Mouse (Mus musculus) activated CD4-positive, CD25-positive, alpha-beta regulatory T cell, adult 4 months (primary cell): ENCODE results near the gene Fam129a. TPM values are rescaled to one million over a fixed set of nuclear protein-coding genes. Genes with fewer than 3 reads are reported as not detected.
"Not testable (repeated sequence)": the region's sequence is repeated elsewhere in the genome, so short reads cannot be mapped to it uniquely, and the experiment has no call there.

Experiments used
- ATAC-seq: one replicate; pipeline ENCODE4 v1.8.0; 2017
- polyA plus RNA-seq, 2 experiments: library from polyadenylated mRNA; unstranded; fragments of 100-300 nt; shearing (Covaris generic); gene quantifications; one replicate each; pipeline ENCODE4 v1.2.1; 2017

The Fam129a gene
- polyA plus RNA-seq, 2 experiments from 2014 or later: 47.7 to 72.5 TPM

DNA sequence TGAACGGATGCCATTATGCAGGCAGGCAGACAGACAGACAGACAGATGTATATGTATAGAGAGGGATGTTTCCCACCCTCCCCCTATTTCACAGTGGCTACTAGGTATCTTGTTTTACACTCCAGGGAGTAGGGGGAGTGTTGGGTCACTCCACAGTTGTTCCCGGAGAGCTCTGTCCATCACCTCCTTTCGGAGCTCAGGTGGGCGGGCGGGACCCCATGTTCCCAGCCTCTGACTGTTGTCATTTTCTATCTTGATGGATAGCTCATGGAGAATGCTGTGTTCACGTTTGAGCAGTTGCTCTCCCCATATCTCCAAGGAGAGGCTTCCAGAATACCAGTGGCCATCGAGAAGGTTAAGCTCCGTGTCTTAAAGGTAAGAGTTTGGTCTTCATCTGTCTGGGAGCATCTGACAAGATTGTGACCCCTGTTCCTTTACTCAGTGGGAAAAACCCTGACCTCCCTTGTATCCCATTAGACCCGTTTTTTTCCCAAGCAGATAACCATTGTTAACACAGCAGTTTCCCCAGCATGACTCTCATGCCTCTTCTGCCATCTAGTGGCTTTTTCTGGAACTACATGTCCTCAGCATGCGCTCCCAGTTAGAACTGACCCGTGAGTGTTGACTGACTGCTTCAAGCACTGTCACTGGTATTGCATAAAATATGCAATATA is 134.9 kb downstream of the Fam129a start:
- peak; percentile 85 for ATAC-seq

DNA sequence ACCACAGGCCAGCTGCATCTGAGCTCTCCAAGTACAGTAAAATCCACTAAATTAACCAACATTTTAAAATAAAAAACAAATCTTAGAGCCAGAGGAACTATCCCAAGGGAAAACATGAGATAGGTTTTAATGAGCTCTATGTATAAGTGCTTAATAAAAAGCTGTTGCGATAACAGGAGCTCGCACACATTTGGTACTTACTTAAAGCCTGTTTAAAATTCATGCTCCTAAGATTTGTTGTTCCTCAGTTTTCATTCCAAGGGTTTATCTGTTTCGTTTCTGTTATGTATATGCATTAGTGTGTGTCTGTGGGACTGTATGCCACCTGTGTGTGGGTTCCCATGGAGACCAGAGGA is 135.4 kb downstream of the Fam129a start:
- ATAC-seq: no peak

DNA sequence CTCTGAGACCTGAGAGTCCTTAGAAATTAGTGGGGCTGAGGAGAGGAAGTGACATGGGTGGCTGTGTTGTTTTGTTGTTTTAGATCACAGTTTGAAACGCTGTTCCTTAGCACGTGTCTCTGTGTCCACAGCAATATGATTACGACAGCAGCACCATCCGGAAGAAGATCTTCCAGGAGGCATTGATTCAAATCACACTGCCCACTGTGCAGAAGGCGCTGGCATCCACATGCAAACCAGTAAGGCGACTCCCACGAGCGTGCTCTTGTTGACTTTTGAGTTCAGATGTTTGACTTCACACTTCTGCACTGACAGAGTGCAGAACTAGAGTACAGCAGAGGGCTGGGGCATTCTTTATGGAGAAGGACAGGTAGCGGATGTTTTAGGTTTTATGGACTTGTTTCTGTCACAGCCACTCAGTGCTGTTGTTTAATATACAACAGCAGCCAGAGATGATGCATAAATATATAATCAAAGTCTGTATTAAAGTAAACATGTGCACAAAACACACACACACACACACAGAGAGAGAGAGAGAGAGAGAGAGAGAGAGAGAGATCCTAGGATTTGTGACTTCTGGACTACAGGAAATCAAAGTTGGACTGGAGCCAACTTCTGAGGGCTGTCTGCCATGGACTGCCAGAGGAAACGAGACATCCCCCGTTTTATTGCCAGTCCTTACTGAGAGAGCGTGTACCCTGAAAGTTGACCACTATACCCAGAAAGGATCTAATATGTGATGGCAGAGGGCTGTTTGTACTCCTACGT is 138.2 kb downstream of the Fam129a start:
- no peak for ATAC-seq

DNA sequence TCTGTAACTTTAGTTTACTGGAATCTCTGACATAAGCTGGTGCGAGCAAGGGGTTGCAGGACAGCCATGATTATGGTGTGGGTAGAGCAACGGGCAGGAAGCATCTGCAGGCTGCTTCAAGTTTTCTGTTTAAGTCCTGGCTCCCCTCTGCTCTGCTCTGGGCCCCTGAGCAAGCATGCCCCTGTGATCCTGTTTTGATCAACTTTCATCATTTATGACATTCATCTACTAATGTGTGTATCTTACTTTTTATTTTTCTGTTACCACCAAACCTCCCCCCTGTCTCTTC is 138.7 kb downstream of the Fam129a start:
- ATAC-seq: no peak

DNA sequence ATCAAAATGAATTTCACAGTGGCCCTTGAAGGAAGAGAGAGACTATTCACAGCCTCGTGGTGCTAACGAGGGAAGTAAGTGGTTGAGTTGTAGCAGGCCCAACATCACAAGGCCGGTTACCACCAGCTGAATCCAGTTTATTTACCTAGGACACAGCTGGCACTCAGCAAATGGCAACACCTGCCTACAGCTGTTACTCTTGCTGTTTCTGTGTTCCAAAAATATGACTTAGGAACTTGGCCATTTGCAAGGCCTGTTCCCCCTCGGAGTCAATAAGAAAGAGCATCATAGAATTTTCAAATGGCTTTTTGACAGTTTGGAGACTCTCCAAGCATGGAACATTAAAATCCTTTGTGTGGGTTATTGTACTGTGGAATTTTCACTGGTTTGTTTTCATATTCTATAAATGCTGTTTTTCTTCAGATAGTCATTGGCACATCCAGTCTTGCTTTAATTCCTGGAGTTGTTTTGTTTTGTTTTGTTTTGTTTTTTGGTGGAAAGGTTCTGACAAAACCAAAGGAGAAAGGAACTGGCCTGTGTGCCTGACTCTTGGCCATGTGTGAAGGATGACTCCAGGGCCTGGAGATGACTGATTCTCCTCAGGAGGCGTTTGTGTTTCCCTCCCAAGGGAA is 139.6 kb downstream of the Fam129a start:
- ATAC-seq: no peak

DNA sequence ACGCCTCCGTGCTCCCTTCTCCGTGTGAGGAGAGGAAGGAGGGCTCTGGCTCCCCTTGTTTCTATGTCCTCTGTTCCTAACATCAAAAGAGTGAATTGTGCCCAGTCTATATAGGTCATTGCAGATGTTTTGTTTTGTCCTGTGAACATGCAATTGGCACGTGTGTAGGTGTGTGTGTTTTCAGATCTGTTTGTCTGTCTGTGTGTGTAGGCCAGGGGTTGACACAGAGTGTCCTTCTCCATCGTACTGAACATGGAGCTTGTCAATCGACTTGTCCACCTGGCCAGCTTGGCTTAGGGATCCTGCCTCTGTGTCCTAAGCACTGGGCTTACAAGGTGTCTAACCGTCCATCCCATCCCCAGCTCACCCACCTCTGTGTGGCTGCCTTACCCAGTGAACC is 140.1 kb downstream of the Fam129a start:
- ATAC-seq: no peak

DNA sequence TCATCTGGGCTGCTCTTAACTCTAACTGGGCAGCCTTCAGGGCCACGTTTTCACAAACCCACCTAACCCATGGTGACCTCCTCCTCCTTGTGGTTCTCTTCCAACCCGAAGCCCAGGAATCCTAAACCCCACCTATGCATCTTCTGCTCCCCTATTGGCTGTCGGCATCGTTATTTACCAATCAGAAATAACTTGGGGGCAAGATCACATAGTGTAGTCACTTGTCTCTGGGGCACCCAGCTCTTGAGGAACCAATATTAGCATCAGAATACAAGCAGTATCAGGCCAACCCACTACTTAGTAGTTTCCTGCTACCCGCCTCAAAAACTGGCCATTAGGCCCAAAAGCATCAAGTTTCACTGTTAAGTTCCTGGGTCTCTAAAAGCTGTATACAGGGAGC is 141.7 kb downstream of the Fam129a start:
- ATAC-seq: no peak

DNA sequence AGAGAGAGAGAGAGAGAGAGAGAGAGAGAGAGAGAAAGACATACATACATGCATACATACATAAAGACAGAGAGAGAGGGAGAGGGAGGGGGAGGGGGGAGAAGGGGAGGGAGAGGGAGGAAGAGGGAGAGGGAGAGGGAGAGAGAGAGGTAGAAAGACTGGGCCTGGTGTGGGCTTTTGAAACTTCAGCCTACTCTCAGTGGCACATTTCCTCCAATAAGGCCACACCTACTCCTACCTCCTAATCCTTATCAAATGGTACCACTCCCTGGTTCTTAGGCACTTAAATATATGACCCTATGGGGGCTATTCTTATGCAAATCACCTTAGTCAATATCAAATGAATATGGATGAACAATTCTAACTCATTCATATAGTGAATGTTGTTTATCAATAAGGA is 142.6 kb downstream of the Fam129a start:
- ATAC-seq: no peak

DNA sequence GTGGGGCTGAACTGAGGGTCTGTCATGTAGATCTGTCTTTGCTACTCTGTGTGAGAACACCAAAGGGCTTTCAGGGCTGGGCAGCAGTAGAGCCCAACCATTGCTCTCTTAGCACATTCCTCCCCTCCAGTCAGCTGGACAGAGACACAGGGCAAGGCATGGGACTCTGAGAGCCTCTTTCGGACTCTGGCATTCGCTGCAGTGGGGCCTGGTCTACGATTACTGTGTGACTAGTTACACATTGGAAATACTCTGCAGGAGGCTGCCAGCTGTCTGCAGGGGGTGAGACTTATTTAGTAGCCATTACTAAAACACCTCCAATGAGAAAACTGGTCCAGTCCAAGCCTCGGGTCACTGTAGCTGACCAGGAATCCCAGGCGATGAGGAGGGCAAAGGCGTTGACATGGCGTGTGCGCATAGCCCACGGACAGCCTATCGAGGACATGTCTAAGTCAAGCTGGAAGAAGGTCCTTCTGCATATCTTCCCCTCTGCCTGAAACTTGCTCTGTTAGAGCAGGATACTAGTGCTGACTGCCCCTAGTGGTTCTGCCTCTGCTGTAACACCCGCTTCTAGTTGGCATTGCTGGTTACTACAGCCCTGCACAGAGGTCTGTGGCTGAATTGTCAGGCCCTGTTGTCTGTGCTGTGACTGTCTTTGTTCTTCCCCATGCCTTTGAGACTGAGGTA is 145.2 kb downstream of the Fam129a start:
- no peak for ATAC-seq

DNA sequence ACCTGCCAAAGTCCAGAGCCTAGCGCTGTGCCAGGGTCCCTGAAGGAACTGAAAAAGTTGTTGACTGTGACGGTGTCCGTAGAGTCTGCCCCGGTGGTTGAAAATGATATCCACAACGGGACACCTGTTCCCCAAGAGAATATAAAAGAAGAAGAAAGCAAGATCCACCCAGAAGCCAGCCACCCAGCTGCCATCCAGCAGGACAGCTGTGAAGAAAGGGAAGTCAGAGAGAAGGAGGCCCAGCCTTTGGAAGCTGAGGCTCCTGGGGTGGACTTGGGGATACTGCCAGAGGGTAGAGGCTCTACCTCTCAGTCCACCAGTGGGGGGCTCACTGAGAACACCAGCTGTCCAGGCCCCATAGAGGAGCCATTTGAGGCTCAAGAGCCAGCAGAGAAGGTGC is 146.6 kb downstream of the Fam129a start:
- no peak for ATAC-seq

DNA sequence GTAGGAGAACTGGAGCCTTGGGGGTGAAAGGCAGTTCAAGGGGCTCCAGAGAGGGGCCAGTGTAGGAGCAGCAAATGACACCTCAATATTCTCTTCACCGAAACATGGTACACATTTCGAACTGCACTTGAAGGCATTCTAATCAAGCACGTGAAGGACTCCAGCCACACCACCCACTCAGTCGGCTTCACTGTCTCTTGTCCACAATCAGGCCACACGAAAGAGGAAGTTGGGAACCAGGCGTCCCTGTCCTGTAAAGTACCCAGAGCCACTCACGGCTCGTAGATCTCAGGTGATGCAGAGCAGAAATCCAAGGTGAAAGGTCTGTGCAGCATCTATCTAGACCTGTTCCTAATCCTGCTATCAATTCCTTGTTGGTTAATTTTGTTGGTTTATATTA is 147.6 kb downstream of the Fam129a start:
- no peak for ATAC-seq

DNA sequence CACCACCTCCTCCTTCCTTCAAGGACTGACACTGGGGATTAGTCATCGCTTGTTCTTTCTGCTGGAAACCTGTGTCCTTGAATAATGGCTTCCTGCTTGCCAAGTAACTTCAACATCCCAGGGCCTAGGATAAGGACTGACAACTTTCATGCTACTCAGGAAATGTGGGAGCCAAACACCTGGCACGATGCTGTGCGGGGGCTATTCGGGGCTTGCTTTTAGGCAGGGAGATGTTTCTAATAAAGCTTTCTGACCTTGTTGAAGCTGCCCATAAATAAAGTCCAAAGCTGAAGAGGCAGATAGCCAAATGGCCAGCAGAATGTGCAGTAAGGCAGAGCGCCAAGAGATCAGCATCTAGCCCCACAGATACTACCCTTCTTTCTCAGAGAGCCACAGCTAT is 148.9 kb downstream of the Fam129a start:
- ATAC-seq: no peak

DNA sequence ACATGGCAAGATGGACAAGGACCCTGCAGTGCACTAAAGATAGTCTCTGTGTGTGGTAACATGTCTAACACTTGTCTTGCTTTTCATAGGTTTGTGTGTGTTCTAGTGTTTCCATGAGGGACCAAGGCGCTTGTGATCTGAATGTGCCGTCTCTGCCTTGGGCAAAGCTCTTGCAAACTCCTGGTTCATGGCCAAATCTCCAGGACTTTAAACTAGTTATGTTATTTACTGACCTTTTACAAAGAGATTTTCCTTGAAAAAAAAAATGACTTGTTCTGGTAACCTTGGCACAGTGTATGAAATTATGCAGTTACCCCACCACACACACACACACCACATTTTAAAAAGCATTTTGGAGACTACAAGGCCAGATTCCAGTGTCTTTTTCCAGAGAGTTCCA is 149.6 kb downstream of the Fam129a start:
- no peak for ATAC-seq

DNA sequence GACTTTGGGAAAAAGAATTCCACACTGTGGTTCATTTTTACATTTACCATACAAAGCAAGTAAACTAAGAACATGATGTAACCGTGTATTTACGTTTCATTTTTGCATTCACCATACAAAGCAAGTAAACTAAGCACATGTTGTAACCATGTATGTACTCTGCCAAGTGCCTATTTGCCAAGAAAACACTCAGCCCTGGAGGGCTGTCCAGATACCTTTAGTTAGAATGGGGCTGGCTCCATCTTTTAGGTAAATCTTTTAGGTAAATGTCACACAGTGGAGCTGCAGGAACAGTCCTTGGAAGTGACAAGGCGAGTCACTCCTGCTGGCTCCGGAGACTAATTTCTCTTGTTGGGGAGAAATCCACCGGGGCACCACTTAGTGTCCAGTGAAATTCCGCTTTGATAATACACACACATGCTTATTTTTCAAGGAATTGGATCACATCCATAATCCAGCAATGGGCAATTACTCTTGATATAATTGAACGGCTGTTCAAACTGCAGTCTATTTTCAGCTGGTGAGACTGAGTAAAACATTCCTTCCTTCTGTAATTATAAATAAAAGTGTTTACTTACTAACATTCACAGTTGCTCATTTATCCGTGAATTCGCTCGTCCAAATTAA is 150.5 kb downstream of the Fam129a start:
- ATAC-seq: no peak

DNA sequence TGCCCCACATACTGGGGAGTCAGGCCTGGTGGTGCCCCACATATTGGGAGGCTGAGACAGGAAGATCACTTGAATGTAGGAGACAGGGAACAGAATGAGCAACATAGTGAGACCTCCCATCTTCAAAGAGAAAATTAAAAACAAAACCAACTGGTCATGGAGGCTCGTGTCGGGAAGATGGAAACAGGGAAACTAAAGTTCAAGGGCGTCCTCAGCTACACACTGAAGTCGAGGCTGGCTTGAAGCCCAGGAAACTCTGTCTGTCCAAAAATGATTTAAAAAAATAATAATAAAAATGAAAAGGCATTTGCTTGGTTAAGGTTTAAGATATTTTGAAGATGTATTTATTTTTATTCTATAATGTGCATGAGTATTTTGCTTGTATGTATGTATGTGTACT is 152.8 kb downstream of the Fam129a start:
- no peak for ATAC-seq

DNA sequence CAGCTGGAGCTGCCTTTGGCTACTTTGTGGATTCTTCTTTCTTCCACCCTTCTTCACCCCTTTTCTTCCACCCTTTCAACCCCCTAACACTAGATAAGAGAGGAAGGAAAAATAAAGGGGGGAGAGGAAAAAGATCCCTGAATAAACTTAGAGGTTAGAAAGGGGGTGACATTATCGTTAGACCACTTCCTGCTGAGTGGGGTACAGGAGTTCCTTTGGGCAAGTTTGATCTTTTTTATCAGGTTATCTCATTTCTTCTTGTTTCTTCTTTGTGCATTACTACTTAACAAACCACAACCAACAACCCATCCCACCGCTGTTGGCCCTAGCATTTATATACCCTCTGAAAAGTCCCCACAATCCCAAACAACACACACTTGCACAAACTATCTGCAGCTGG is 154.6 kb downstream of the Fam129a start:
- ATAC-seq: no peak

DNA sequence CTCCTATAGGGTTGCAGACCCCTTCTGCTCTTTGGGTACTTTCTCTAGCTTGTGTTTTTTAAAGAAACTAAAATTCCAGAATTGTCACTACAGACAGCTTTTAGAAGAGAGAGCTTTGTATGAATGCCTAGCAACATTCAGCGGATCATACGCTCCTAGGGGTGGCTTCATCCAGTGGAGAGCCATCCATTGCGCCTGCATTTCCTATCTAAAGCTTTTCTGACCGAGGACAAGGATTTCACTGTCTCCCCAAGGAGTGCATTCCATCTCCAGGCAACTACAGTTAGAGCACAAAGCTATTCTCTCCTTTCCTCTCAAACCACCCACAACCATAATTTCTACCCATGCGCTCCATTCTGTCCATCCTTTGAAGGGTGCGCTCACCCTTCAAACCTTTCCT is 155.4 kb downstream of the Fam129a start:
- no peak for ATAC-seq

DNA sequence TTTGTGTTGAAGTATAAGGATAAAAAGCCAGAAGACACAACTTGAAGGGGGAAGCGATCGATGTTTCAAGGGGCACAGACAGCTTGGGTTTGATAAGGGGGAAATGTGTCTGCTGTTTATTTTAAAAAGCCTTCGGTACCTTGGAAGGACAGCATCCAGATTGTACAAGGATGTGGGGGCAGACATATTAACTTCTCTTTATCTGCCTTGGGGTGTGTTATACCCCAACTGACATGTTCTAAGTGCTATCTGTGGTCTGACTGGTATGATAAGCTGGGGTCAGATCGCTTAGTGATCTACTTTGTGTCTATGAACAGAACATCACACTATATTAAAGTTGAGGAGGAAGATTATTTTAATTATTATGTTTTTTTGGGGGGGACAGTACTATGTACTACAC is 157.2 kb downstream of the Fam129a start:
- ATAC-seq: no peak

DNA sequence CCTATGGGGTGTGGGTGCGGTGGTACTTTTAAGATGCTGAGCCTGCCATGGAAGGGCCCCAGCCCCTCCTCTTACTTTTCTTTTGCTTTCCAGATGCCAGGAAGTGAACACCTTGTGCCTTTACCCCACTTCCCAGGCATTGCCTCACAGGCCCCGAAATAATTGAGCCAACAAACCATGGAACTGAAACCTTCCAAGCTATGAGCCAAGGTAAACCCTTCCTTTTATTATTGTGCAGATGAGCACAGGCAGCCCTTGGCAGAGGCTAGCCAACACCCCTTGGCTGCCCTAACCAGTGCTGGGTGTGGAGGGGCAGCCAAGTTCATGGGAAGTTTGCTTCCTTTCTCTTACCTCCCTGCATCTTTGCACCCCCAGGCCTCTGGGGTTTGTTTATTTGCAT is 166.2 kb downstream of the Fam129a start:
- ATAC-seq: no peak

DNA sequence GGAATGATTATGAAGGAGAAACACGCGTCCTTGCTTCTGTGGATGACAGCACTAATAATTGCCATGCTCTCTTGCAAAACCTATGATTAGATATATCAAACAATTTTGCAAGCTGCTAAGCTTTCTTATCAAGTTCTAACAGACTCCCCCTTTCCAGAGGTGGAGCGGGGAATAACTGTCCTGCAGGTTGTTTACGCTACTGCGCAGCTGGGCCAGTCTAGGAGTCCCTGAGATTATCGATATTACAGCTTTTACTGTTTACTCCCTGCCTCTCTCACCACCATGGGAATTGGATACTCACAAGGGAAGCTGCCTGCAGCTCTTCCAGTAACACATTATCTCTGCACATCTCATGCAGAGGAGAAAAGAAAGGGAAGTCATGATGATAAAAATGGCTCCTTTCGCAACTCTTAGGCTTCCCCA is 170.2 kb downstream of the Fam129a start:
- ATAC-seq: no peak

DNA sequence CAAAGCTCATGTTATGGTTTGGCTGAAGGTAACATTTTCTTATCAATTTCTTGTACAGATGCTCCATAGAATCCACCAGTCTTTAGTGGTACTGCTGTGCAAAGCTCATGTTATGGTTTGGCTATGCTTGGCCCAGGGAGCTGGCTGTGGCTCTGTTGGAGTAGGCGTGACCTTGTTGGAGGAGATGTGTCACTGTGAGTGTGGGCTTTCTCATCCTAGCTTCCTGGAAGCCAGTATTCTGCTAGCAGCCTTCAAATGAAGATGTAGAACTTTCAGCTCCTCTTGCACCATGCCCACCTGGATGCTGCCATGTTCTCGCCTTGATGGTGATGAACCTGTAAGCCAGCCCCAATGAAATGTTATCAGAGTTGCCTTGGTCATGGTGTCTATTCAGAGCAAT is 178.9 kb downstream of the Fam129a start:
- not testable (repeated sequence) for ATAC-seq

DNA sequence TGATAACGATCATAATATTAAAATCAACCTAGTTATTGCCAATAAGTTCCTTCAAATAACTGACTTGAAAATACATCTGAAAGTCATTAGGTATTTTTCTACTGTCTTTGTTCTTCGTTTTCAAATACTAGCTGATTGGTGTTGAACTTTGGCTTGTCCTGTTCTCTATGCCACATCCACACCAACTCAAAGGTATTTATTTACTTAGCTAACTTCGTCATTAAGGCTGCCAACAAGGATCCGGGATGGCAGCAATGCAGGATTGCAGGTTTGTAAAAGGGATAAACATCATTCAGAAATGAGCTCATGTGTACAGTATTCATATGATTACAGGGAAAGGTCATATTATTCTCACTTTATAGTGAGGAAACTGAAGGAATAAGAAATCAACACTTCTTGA is 182.0 kb downstream of the Fam129a start:
- ATAC-seq: no peak

DNA sequence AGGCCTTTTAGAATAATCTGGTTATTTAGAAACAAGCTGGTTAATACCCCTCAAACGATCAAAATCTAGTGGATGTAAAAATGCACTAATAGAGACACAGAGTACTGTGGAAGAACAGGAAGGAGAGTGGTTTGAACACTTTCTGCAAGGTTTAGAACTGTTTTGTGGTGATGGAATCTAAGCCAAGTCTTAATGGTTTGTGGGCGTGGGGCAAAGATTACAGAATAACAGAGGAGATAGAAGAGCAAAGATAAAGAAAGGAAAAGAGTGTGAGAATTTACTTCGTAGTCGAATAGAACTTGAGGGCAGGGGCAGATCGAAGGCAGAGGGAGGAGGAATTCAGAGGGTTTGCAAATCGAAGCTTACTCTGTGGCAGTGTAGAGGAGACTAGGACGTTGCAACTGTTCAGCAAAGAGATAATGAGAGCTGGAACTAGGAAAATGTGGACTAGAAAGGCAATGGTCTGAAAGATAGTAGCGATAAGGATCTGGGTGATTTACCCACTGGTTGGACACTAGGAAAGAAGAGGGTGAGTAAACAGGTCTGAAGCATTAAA is 182.5 kb downstream of the Fam129a start:
- no peak for ATAC-seq
